Mouse (Mus musculus) gonadal fat pad, adult 2 months (tissue): ENCODE data around the gene Arl3. TPM values are rescaled to one million over a fixed set of nuclear protein-coding genes. Genes with fewer than 3 reads are reported as not detected.

Experiments used
- DNase-seq: peaks from one replicate; pipeline ENCODE4 v3.0.0-alpha.2; 2012; ENCODE audit warnings: low read depth
- polyA plus RNA-seq: library from polyadenylated mRNA; depleted of rRNA; stranded (reverse); fragments of >200 nt; gene quantifications from 2 replicates; pipeline ENCODE4 v1.2.3, GENCODE M21; 2012

The Arl3 gene
- polyA plus RNA-seq, 1 experiment = 31.8 TPM

DNA sequence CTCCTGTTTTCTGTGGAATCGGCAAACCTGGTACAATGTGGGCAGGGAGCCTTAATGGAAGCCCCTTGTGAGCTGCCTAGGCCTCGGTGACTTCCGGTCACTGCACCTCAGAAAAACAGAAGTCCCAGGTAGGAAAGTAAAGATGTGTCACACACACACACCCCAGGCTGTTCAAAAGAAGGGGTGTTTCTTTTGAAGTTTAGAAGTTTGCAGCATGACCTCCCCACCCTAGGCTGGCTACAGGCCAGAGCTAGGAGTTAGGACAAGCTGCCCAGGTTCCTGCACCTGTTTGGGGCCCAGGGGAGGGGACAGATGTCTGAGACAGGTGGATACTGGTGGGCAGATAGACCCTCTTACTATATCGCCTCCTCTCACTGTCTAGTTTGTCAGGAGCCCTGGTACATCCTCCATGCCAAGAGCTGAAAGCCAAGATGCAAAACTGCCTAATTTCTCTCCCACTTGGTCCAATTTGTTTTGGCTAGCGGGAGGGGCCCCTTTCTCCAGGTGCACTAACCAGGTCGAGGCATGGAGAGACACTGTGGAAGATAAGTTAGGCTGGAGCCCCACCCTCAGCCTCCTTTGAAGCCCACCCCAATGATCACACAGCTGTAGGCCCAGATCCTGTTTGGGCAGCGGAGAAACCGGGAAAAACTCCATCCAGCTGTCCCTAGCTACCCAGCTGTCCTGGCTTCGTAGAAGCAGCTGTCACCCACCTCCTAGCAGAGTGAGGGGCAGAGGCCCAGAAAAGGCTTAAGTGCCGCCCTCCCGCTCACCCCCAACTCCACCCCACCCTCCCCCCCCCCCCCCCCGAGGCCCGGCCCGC, 55.3 kb downstream of the Arl3 start:
- no peak for DNase-seq

DNA sequence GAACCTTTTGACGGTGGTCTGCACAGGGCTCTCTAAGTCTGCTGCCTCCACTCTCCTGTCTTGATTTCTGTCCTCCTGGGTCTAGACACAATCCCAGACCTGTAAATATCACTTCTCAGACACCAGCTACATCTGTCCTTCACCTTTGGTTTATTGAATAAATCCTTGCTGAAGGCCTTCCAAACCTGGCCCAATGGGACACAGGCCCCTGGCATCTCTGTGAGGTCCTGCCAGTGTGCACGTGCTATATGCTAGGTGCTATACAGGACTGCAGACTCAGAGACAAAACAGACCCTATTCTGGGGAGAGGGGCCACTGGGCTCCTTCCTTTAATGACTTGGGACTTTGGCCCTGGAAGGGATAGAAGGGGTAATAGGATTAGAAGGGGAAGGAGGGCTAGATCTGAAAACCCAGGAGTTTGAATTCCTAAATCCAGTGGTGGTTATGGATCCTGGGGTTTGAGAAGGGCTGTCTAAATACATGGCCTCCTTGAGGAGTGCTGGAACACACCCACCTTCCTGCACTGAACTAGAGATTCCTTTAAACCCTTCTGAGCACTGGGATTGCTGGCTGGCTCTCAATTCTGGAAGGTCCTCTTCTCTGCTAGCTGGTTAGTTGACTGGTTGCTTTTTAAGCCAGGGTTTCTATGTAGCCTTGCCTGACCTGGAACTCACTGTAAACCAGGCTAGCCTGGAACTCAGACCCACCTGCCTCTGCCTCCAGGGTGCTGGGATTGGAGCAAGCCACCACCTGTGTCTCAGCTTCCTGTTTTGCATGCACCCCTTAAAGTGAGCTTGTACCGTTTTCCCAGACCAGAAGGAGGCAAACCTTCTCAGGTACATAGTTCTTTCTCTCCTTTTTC, 56.1 kb downstream of the Arl3 start:
- no peak for DNase-seq

DNA sequence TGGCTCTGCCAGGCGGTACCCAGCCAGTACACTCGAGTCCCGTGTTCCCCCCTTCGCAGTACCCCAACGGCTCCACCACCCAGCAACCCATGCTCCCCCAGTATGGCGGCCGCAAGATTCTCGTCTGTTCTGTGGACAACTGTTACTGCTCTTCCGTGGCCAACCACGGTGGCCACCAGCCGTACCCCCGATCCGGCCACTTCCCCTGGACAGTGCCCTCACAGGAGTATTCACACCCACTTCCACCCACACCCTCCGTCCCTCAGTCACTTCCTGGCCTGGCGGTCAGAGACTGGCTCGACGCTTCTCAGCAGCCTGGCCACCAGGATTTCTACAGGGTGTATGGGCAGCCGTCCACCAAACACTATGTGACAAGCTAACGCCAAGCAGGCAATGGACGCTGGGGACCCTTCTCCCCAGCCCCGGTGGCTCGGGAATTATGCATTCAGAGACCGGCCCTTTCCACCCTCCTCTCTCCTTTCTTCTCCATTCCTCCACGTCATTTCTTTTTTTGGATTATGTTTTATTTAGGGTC, 57.6 kb downstream of the Arl3 start:
- DNase-seq = no peak

DNA sequence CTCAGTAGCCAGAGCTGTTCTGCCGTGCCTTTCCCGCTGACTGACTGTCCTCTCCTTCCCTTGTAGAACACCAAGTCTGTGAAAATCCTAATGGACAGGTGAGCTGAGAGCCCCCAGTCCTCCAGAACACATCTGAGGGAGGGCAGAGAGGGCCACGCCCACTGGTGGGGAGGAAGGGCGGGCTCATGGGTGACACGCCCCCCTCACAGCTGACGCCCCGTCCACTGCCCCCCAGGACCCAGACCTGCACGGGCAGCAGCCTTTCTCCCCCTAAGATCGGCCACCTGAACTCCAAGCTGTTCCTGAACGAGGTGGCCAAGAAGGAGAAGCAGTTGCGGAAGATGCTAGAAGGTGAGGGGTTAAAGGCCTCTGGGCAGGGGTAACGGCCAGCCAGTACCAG, 58.6 kb downstream of the Arl3 start:
- no peak for DNase-seq

DNA sequence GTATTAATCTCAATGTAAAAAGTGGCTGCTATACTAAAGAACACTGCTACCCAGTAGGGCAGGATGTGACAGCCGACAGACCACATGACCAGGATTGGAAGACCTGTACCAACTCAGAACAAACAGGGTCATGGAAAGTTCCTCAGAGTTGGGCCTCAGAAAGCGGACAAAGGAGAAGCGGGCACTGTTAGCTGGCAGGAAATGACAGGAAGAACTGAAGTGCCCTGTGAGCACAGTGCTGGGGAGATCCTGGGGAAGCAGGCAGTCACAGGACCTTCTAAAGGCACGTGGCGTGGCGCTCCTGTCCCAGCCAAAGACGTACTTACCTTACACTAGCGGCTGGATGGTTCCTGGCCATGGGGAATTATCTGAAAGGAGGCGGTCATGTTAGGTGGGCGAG, 61.7 kb downstream of the Arl3 start:
- no peak for DNase-seq

DNA sequence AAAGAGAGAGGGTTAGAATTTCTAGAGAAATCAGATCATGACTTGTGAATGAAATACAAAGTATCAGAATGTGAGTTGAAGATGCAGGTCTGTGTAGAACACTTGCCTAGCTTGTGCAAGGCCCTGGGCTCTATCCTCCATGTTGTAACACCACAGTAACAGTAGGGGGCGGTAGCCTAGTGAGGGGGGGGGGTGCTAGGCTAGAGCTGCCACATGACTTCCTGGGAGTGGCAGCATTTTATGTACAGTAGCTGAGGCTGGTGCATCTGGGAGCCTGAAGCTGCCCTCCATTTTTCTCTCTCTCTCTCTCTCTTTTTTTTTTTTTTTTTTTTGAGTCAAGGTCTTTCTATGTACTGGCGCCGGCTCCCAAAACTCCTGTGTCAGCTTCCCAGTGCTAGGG, 62.2 kb downstream of the Arl3 start:
- no peak for DNase-seq

DNA sequence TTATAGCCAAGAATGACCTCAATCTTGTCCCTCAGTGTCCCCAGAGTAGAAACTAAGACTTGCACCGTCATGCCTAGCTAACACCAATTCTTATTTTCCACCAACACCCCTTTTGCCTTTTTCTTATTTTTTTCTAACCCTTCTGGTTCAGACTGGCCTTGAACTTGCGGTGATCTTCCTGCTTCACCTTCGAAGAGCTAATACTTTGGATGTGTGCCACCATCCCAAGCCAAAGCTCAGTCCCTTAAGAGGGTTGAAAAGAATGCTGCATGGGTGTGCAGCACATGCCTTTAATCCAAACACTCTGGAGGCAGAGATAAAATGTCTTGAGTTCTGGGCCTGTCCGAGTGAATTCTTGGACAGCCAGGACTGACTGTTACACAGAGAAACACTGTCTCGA, 62.6 kb downstream of the Arl3 start:
- DNase-seq = no peak

DNA sequence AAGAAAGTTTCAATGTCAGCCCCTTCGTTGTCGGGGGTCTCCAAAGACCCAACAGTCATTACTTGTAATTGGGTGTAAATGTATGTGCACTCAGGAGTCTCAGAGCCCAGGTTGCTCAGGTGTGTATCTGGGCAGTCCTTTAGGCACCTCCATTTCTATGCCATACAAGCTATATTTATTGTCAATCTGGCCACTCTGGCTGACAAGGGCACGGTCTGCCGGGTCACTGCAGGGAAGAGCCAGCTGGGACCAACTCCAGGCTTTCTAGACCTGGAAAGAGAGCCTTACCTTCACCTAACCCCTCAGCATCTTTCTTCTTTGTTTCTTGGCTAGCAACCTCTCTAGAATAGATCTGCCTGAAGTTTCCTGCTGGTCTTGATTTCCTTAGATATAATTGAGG, 63.3 kb downstream of the Arl3 start:
- DNase-seq = no peak

DNA sequence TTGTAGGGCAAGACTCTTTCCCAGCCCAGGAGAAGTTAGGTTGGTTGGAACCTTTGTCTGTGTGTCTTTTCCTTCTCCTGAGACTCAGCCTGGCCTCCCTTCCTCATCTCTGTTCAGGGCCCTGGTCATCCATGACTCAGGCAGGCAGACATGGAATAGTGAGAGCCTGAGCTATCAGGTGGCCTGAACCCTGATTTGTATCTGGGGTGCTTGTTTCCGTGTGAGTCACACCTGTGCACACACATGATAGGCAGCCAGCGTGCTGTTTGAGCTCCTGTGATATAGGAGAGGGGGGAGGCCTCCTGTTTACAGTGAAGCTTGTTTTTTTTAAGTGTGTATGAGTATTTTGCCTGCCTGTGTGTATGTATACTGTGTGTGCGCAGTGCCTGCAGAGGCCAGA, 63.8 kb downstream of the Arl3 start:
- no peak for DNase-seq

DNA sequence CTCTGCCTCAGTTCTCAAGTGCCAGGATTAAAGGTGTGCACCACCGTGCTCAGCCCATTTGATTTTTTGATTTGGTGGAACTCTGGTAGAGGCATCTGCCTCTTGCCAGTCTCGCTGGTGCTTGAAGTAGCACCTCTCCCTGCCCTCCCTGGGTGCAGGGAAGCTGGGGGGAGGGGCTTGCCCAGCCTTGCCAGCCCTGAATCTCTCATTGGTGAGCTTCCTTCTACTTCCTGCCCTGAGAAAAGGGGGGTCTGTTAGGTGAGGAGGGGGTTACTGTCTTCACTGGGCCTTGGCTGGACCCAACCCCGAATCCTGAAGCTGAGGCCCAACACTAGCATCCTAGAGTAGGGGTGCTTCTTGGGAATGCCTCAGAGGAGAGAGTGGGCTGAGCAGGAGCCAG, 64.3 kb downstream of the Arl3 start:
- DNase-seq = no peak

DNA sequence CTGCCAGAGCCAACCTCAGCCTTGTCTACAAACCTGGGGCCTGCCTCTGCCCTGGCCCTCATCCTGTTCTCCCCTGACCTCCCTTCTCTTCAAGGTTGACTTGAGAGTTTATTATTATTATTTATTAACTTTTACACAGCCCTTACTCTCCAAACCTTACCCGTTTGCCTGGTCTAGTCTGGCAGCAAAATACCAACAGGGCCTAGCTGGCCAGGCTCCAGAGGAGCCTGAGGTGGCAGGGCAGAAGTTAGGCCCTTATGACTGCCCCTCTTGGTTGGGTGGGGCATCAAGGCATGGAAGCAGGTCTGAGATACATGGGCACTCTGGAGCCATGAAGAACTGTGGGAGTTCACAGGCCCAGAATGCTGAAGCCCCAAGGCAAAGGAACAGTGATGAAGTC, 65.2 kb downstream of the Arl3 start:
- DNase-seq = no peak

DNA sequence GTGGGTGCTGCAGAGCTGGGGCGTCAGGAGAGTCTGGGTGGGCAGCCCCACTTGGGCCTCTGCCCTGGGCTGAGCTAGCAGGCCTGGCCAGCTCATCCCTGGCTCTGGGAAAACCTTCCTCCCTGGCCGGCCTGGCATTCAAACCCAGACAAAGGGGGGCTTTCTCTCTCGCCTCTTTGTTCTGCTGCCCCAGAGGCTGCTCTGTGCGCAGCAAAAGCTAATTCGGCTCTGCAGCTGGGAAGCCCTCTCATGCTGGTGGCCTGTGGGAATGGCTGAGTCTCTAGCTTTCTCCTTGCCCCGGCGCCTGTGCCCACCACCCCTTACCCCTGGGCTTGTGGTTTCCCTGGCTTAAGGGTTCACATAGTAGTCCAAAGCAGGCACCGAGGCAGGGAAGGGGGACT, 65.8 kb downstream of the Arl3 start:
- no peak for DNase-seq

DNA sequence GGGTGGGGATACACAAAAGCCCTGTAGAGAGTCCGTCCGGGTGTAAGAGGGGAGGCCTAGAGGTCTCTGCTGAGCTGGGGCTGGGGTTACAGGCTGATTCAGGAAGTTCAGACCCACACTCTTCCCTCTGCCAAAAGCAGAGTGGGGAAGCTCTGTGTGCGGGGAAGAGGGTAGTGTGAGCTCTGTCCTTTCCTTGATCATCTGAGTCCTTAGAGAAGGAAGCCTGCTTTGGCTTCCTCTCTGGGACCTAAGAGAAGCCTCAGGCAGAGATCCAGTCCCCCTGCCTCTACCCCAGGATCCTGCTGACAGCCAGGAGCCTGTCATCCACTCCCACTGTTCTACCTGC, 66.7 kb downstream of the Arl3 start:
- no peak for DNase-seq

DNA sequence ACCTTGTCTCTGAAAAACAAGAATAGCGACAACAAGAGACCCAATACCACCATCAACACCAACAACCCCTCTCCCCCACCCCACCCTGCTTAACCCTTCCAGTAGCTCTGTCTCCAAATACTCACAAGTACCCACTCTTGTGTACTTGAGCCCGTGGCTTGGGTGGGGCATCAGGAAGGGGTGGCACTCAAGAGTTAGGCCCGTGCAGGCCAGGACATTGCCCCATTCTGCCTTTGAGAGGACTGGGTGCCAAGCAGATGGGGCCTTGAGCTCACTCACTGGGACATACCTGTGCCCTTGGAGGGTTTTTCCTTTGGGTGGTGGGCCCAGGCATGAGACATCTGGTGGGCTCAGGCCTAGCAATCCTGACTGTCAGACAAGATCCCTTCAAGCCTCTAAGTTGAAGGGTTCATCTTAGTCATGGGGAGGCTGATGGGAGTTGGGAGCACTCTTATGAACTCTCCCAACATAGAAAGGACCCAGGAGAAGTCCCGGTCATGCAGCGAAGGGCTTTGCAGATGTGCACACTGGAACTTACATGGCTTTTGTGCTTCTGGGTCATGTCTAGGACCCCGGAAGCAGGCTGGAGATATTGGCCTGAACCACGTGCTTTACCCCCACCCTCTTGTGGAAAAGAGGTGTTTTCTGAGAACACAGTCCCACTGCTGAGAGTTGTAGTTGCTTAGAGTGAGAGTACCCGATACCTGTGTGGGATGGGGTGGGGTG, 67.2 kb downstream of the Arl3 start:
- no peak for DNase-seq

DNA sequence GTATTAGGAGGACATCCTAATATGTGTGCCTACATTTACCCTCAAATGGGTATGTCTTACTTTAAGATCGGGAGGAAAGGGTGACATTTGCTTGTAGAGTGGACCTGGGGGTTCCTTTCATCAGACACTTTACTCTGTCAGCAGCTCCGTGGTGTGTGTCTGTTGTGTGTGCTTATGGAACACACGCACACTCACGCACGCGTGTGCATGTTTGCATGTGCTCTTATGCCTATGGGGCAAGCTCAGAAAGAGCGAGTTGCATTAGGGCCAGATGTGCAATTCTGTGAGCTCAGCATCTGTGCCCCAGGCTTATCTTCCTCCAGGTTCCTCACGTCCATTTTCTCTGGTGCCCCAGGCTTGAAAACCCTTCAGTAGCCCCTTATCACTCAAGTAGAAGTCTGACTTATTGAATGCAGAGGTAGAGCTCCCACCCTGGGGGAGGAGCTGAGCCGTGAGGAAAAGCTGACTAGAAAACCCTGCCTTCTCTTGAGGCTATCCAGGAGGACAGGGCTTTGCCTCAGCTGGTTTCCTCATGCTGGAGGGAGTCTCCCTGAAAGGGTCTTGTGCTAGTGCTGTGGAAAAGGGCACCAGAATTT, 68.1 kb downstream of the Arl3 start:
- DNase-seq = no peak

DNA sequence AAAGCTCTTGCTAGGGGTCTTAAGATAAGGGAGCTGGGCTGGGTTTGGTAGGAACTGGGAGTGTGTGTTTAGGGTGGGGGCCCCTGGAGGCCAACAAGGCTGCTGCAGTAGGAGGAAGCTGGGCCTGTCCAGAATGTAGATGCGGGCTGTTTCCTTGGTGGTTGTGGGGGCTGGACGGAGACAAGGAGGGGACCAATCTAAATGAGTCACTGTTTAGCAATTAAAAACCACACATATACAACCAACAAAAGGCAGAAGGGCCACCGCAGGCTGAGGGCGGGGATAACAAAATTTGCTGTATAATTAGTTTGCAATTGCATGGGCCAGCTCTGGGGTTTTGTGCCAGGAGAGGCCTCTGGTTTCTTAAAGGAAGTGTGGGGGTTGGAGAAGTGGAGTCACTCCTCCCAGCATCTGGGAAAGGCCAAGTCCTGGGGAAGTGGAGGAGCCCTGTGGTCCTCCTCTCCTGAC, 68.9 kb downstream of the Arl3 start:
- DNase-seq = no peak

DNA sequence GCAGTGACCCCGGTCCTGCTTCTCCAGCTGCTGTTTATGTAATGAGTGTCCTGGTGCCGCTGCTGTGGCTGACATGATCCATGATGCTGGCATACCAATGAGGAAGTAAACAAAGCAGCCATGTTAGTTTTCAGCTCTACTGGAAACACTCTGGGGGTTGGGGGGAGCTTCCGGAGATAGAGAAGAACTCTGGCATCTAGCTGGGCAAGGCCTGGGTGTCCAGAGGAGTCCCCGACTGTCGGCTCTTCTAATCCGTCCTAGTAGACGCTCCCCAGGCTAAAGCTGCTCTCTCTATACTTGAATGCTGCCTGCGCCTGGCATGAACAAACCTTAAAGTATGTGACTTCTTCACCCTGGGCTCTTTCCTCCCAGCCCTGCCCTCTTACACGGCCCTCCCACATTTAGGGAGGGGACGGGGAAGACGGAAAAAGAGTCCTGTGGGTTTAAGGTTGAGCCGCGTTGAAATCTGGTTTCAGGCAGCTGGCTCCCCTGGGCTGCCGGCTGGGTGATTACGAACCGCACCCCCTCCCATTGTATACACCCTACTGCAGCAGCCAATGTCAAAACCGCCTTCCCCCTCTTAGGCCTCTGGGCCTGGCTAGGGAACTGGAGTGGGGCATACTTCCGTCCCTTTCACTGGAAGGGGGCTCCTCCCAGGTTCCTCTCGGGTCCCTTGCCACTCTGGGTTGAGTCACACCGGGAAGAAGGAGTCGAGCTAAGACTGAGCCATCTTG, 69.5 kb downstream of the Arl3 start:
- DNase-seq = no peak

DNA sequence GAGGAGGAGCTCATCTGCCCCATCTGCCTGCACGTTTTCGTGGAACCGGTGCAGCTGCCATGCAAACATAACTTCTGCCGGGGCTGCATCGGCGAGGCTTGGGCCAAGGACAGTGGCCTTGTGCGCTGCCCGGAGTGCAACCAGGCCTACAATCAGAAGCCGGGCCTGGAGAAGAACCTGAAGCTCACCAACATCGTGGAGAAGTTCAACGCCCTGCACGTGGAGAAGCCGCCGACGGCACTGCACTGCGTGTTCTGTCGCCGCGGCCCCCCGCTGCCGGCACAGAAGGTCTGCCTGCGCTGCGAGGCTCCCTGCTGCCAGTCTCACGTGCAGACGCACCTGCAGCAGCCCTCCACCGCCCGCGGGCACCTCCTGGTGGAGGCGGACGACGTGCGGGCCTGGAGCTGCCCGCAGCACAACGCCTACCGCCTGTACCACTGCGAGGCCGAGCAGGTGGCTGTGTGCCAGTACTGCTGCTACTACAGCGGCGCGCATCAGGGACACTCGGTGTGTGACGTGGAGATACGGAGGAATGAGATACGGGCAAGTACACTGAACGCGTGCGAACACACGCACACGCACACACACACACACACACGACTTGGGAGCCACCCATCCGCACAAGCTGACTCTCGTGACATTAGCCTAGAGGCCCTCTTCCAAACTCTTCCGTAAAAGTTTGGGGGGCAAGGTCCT, 70.4 kb downstream of the Arl3 start:
- DNase-seq = no peak

DNA sequence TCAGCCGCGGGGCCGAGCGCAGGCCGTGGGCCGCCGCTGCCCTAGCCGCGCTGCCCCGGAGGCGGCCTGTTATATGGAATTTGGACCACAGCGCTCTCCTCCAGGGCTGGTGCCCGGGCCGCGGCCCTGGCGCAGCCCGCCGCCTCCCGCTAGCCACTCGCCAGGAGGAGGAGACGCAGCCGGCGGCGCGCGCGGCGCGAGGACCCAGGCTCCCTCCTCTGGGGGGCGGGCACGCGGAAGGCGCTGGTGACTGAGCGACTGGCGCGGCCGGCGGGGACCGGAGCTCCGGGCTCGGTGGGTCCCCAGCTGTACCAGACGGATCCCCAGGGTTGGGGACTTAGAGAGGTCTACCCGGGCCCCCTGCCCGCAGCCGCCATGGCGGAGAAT, 70.9 kb downstream of the Arl3 start:
- DNase-seq = no peak

DNA sequence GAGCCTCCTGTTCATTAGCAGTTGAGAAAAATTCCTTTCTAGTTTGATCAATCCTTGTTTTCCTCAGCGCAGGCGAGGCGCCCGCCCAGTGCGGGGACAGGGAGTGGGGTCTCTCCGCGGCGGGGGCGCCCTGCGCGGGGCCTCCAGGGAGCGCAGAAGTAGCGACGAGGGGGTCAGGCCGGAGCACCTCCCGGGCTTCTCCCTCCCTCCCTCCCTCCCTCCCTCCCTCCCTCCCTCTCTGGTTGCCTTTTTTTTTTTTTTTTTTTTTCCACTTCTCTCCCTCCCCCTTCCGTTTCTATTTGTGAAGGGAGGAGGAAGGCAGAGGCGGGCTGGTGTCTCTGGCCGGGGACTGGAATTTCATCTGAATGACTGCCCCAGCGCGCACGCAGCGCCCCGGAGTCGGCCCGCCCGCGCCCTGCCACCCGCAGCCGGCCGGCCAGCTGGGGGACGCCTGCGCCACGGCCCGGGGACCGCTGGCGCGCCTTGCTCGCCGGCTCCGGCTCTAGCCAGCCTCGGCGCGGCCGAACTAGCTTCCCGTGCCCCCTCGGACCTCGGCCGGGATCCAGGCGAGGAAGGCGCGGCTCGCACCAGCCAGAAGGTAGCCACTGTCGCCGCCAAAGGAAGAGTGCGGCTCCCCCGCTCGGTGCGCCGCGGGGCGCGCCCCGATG, 71.5 kb downstream of the Arl3 start, which contains the start of gene Trim8:
Trim8 (plus strand) TSS at position 302 of the 668 bp plus-strand sequence.
- DNase-seq = no peak
